Mouse (Mus musculus) ovary, postnatal 14 days (tissue): ENCODE results near the gene Pdia6.

ENCODE experiments used
- DNase-seq: peaks from one replicate; pipeline ENCODE4 v3.0.0; 2022; ENCODE audit warnings: low spot score

Gene Pdia6

DNA sequence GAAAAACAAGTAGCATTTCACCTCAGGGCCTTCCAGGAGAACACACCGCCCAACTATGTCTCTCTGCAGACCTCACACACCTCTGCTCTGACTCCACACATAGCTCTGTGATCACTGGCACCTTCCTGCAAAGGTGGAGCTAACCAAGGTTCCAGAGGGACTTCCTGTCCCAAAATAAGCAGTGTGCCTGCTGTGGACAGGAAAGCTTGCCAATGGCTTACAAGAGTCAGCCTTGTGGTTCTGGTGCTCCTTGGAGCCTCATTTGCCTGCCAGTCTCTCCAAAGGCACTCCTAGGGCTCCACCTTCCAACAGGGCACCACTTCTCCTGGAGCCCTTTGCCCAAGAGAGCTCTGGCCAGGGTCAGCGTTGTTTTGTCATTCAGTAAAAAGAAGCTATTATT lies 1.5 kb upstream of the Pdia6 start:
- DNase-seq, result no peak

DNA sequence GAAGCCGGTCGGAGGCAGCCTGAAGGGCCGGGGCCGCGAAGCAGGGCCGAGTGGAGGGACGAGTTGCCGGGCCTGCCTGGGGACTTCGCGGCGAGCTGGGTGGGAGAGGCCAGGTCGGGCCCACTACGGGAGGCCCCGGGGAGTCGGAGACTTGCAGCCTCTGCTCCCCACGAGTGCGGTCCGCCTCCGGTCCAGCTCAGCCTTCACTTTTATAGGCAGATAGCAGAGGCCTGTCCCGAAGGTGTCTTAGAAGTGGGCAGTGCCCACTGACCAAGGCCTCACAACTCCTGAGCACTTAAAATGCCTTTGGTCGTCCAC lies 287 bp downstream of the Pdia6 start:
- no peak for DNase-seq

DNA sequence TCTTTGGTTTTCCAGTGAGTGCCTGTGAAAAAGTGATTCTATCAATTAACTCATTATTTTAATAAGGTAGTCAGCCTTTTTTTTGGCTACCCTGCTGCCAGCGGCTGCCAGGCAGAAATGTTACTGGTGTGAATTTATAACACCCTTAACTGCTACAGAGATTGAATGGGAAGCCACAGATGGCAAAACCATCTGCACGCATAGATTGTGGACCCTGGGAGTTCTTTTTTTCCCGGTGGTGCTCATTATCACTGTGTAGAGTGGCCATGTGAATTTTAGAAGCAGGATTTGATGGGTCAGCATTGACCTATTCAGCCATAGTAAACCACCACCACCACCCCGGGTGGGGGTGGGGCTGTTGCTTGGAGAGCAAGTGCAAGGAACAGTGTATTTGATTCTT lies 971 bp downstream of the Pdia6 start:
- no peak for DNase-seq

DNA sequence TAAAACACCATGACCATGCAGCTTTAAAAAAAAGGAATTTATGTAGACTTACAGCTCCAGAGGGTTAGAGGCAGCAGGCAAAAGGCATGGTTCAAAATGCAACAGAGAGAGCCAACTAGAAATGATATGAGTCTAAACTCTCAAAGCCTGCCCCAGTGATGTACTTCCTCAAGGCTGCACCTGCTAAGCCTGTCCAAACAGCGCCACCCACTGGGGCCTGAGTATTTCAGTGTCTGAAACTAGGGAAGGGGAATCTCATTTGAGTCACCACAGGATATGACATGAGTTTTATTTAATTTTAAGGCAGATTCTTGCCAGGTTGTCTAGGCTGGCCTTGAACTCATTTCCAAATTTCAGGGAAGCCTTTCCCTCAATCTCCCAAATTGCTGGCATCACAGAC lies 4.9 kb downstream of the Pdia6 start:
- DNase-seq, result no peak

DNA sequence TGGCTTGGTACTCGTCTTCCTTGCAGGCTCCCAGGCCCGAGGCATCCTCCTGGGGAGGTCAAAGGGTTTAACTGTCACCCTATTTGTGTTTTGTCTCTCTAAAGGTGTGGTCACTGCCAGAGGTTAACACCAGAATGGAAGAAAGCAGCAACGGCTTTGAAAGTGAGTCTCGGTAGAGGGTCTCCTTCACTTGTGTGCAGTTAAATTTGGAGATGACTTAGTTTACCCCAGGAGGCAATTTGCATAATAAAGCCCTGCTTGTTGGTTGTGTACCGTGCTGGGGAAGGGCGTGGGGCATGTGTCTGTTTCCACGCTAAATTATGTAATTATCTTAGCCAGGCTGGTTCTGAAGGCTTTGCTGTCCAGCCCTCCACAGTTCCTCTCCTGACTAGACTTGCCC lies 7.5 kb downstream of the Pdia6 start:
- DNase-seq, result no peak

DNA sequence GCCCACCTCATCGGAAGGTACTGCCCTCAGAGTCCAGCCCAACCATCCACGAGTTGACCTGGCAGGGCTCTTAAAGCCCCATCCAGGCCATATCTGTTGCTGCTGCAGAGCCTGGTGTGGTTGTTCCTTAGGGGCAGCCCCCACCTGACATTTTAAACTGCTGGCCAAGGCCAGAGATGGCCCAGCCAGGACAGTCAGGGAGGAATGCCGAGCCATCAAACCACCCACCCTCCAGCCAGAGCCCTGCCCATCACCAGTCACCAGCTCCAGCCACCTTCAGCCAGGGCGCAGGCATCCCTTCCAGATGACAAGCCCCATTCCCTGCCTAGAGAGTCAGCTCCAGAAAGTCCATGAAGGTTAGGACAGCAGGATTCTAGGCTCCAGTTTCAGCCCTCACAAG lies 22.2 kb downstream of the Pdia6 start:
- no peak for DNase-seq

DNA sequence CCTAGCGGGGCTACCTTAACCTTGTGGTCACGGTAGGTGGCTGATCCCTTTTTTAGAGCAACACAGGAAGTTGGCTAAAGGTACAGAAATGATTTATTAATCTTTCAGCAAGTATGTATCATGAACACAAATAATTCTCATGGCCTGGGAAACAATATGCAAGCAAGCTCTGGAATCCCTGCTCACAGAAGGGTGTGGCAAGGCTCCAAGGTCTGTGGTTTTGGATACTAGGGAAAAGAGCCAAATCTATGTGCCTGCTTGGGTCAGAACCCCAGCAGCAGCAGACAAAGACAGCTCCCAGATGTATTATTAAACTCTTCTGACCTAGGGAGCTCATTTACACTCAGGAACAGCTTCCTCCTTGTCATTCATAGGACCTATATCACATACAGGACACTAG lies 22.7 kb downstream of the Pdia6 start:
- no peak for DNase-seq

DNA sequence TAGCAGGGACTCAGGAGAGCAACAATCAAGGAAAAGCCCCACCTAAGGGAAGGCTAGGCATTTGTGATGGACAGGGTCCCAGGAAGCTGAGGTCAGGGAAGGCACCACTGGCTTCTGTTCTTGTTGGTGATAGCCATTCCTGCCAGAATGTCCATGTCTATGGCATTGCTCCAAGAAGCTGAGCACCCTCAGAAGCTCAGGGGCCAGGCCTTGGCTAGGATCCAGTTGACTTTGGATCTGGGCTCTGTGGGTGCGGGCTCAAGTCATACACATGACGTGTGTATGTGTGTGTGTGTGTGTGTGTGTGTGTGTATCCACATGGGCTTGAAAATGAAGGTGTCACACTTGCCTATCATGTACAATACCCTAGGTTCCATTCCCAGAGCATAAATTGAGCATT lies 23.6 kb downstream of the Pdia6 start:
- DNase-seq, result no peak

DNA sequence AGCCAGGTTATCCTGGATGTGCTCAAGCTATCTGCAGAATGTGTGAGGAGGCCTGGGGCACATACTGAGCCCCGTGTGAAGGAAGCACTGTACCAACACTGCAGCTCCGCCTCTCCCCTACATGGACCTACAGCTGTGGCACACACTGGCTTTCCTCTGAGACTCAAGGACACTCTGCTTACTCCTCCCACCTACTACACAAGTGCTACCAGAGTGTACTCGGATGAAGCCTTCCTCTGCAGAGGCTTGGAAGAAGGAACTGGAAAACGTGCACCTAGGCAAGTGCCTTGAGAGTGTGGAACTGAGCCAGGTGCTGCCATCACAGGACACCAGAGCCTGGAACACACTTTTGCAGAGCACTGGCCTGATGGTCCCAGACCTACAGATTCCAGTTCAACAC lies 24.2 kb downstream of the Pdia6 start:
- no peak for DNase-seq

DNA sequence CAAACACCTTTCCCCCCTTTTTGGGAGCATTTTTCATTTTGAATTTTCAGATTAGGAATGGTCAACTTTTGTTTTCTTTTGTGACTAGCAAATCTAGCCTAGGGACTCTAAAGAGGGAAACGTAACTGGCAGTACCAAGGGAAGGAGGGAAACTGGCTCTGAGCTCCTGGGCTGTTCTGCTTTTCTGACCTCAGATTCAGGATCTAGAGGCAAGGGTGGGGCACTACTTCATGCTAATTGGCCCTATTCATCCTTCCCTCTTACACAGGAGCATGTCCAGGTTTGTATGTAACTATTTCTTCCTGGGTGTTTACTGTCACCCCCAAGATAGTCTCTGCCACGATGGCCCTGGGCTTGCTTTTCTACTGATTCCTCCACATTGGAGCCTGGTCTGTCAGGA lies 30.6 kb downstream of the Pdia6 start:
- no peak for DNase-seq

DNA sequence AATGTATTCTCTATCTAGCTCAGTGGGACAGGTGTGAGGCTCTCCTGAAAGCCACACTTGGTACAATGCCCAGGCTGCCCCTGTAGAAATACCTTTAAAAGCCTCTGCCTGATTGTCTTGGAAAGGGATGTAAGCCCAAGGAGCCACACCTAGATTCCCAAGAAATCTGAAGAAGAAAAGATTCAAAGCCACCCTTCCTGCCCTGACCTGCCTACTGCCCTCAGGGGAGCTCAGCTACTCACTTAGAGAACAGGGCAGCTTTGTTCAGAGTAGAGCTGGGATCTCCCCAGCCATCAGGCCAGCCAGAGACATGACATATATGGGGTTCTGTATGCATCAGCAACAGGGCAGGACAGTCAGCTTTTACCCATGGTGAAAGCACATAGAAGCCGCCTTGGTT lies 33.6 kb downstream of the Pdia6 start:
- DNase-seq, result no peak

DNA sequence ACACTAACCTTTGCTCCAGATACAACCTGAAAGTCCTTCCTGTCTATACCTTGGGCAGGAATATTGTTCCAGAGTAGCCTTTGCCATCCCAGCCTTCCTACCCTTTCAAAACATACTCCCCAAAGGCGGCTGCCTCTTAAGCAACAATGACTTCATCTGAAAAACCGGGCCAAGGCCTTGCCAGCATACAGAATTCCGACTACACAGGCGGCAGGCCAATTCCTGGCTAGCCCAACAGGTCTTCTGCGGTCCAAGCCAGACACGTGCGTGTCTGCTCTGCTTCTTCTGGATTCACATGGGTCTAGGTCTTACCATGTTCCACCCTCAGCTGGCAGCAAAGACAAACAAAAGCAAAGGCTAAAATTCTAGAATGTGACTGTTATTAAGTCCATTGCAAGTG lies 39.1 kb downstream of the Pdia6 start:
- no peak for DNase-seq

DNA sequence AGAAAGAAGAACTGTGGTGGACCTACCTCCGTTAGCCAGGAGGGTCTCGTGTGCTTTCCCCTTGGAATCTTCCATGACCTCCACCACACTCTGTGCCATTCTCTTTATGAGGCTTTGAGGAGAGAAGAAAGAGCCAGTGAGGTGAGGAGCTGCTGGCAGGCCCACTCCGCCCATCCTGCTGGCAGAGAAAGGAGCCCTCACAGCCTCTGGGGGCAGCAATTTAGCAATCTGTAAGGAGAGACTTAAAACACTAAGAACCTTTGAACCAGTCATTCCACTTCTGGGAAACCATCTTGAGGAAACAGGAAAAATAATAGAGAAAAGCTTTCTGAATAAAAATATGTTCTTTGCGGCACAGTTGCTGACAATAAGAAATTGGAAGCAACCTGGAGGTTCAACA lies 41.9 kb downstream of the Pdia6 start:
- DNase-seq, result no peak

DNA sequence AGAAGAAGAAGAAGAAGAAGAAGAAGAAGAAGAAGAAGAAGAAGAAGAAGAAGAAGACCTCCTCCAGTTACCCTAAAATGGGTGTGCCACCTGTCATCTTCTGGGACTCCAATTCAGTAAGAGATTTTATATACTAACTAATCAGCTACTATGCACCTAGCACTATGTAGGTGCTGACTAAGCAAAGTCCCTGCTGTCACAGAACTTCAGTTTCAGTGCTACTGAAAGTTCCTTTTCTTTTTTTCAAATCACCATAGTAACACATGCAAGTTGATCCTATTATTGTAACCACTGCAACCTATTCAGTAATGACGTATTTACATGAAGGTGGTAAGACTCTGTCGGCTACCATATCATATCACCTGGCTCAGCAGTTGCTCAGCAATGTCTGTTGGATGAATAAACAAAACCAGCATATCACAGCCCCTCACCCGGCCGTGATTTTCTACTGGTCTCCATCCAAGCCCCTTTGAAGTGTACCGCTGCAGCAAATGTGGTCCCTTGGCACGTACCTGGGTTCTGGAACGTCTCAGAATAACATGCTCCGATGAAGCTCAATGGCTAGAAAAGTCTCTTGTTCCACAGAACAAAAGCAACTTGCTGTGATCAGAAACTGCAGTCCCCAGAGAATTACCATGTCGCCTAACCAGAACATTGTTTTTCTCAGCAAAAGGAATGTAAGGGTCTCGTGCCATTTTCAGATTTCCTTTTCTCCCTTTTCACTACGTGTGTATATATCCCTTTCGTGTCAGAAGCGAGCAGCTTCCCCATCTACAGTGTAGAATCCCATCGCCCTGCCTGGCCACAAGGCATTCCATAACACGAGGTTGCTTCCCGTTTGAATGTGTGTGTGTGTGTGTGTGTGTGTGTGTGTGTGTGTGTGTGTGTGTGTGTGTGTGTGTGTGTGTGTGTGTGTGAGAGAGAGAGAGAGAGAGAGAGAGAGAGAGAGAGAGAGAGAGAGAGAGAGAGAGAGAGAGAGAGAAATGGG lies 44.8 kb downstream of the Pdia6 start:
- no peak for DNase-seq

DNA sequence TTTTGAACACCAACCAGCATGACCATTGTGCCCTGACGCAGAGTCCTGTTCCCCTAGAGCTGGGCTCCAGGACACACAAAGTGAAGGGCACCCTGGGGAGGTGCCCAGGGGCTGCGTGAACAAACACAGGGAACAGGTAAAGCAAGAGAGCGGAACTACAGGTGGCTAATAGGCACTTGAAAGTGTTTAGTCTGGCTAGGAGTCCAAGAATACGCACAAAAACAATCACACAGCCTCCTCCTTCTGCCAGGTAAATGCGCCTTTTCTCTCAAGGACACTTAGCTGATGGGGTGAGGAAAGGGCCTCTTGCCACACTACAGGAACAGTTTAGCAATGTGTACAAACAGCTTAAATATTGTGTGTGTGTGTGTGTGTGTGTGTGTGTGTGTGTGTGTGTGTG lies 49.8 kb downstream of the Pdia6 start:
- DNase-seq, result no peak

DNA sequence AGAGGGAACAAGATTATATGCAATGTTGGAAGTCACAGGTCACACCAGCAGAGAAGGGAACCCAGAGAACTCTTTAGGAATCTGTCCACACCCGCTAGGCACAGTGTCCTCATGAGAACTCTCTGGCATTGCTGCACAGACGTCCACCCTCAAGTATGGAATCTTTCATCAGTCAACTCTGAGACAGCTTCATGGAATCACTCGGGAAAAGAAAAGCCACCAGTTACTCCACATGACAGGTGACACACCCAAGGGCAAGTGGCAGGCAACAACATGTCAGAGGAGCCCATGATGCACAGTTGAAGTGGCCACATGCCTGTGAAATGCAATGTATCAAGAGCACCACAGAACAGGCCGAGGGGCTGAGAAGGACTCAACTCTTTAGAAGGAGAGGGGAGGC lies 51.6 kb downstream of the Pdia6 start:
- no peak for DNase-seq

DNA sequence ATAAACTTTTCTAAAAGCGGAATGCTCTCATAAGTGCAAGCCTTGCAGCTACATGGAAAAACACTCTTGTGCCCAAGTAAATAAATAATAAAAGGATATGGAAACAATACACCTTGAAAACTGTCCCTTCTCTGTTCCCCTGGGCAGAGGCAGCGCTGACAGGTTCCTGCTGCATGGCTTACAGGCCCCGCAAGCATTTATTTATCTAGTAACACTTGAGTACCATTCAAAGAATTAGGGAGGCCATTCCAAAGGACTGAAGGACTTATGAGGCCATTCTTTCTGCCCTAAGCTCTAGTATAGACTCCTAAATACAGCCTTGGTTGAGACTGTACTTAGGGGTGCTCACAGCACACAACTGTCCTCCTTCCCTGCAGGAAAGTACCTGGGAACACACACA lies 52.1 kb downstream of the Pdia6 start:
- DNase-seq, result no peak

DNA sequence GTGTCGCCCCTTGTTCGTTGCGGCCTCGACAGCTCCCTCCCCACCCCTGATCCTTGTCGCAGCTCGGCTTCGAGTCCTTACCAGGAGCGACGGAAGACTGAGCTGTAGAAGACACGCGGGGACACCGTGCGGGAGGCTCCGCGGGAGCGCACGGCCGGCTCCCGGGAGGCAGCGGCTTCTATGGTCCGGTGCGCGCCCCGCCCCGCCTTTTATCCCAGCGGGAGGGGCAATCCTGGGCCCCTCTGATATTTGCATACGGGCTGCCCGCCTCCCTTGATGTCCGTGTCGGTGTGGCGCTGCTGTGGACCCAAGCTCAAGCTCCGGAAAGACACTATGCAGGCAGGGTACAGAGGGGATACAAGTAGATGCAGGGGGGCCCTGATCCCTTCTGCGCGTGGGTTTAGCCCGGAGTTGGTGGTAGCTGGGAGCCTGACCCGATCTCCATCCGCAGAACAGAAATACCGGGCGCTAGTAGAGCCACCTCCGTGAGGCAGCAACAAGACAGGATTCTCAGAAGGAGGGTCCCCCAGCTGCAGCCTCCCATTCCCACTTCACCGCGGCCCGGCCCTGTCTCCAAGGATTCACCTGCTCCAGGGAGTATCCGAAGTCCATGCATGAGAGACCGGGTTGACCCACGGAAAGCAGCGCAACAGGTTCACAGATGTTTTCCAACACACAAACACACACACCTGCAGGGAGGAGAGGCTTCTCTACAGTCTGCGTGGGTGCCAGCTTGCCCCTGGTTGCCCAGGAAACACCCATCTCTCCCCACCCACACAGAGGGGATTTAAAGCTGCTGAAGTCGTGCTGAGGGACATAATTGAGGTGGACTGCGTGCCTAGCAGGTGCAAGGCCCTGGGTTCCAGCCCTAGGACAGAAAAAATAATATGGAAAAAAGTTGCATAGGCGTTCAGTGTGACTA lies 58.5 kb downstream of the Pdia6 start:
- DNase-seq, result no peak

DNA sequence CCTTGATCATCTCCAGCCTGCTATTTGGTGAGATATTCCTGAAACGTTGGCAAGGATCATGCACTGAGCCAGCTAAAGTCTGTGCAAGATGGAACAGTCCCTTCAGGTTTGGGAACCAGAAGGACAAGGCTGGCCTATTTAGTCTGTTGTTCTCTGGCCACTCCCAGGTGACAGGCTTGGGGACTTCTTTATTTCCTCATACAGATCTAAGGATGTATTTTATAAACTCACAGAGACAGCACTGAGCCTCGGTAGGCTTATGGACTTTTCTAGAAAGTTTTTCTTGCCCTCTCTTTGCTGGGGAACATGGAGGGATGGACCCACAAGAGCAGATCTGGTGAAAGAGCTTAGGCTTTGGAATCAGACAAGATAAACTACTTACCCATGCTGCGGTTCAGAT lies 62.9 kb downstream of the Pdia6 start, which contains the start of gene Atp6v1c2:
Atp6v1c2 (minus strand) TSS at position 101 of the 400 bp plus-strand sequence.
- no peak for DNase-seq

DNA sequence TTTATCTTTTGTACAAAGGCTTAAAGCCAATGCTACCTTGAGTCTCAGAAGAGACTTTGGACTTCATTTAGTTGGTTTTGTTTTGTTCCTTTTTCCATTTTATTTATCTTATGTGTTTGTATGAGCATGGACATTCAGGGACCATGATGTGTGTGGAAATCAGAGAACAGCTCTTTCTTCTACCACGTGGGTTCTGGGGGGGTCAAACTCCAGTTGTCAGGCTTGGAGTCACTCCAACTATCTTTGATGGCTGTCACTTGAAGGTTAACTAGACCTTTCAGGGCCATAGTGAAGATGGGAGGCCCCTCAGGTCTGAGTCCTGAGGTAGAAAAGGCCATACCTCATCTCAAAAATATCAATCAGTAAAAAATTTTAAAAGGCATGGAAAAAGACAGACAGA lies 67.1 kb downstream of the Pdia6 start:
- DNase-seq, result no peak
